Mouse (Mus musculus) T-cell, adult 2 months (primary cell): ENCODE data around the gene Trpv6.

Experiments used
- DNase-seq: peaks from one replicate; pipeline ENCODE4 v3.0.0; 2022; ENCODE audit warnings: low spot score

Trpv6 gene

DNA sequence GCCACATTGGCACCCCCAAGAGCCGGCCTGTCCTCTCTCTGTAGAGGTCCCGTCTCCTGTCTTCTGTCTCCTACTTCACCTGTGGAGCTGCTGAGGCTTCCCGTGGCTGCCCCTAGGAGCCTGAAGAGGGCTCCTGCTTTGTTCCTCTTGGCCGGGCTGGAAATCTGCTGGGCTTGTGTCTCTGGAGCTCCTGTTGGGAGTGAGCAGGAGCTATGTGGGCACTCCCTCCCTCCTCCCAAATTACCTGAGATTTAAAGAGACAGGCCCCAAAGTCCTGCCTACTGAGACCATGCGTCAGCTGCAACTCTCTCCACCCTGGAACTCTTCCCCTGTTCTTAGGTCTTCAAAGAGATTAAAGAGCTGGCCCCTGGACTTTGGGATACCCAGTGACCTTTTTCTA lies at the start of gene Trpv6:
Gene Trpv6, minus strand, starts transcription at position 228 of the 400 bp plus-strand sequence.
- DNase-seq: no peak

DNA sequence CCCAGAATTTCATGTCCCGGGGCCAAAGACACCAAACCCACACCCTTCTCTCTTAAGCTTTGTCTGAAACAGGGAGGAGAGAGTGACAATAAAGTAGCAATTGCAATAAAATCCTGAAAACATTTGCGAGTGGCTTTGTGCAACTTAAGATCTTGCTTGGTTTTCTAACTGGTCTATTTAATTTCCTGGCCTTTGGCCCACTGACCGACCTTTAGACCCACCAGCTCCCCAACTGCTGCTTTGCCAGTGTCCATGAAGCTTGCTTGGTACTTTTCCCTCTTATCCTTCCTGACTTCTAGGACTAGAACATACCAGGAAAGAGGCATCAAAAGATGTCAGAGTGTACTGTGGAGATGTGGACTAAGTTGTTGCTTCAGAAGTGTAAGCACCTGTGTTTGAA lies 49.4 kb upstream of the Trpv6 start:
- no peak for DNase-seq

- DNase-seq: no peak
Measured at GRCm38 (mm10) chr6:41684911-41685310, 48.7 kb upstream of the Trpv6 start.

- no peak for DNase-seq
Measured at GRCm38 (mm10) chr6:41684131-41684530, 47.9 kb upstream of the Trpv6 start, which contains the start of gene Llcfc1. Gene Llcfc1 (plus strand): TSS chr6:41684431.

- DNase-seq: no peak
Measured at GRCm38 (mm10) chr6:41681656-41682055, 45.5 kb upstream of the Trpv6 start.

- no peak for DNase-seq
Measured at GRCm38 (mm10) chr6:41680669-41681068, 44.5 kb upstream of the Trpv6 start, which contains the start of gene Trpv5. Gene Trpv5 (minus strand): TSS chr6:41680769.

DNA sequence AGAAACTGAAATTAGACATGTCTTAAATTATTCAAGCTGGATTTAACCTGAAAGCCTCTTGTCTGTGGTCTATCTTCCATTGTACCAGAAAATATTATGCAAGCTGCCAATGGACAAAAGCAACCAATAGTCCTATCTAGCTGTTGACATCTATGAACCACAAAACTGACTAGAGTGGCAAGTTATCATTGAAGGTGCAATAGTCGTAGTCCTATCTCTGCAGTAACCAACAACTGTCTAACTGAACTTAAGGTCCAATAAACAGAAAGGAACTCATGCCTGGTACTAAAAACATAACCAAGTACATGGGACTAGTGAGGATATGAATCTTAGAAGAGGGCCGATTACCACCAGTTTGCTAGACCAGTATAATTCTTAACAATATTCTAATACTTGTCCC lies 40.3 kb upstream of the Trpv6 start:
- no peak for DNase-seq

DNA sequence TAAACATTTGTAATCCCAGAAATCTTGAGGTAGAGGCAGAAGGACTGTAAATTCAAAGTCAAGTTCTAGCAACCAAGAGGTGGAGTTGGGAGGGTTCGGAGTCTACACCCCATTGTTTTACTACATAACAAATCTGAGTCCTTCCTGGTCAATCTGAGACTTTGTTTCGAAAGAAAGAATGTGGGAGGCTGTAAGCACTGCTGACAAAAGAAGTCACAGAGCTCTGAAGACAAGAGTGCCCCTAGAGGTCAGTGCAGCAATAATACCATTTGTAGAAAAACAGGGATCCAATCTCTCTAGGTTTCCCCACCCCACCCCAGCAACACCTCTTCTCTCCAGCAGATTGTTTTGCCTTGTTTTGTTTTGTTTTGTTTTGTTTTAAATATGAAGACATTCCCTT lies 26.1 kb upstream of the Trpv6 start:
- peak; percentile 24 for DNase-seq

DNA sequence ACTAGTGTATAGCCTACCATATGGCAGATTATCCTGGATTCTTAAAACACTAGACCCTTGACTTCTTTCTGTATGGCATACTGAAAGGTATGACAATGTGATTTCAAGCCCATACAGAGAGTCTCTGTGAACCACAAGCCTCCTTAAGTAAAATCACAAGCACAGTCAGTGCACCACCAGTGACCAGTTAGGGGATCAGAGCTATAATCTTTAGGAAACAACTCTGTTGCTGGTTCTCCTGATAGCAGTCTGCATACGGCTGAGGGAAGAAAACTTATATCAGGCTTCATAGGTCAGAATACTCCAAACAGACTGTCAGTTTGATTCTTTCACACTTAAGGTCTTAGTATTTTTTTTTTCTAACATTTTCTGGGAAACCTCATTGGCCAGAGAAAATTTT lies 22.3 kb upstream of the Trpv6 start:
- DNase-seq: no peak

DNA sequence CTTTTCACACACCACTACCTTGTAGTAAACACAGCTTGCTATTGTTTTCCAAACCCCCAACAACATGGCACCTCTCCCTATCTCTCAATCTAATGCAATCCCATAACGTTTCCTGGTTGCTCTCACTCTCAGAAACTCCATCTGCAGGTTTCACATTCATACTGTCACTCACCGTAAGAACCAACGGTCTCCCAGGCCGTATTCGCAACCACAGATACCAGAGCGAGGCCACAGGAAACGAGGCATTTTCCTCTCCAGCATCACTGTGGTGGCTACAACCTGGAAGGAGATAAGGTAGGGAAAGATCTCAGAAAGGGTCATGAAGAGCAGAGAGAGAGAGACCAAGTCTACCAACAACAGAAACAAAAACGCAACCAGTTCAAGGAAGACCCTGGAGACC lies 18.4 kb upstream of the Trpv6 start:
- no peak for DNase-seq

DNA sequence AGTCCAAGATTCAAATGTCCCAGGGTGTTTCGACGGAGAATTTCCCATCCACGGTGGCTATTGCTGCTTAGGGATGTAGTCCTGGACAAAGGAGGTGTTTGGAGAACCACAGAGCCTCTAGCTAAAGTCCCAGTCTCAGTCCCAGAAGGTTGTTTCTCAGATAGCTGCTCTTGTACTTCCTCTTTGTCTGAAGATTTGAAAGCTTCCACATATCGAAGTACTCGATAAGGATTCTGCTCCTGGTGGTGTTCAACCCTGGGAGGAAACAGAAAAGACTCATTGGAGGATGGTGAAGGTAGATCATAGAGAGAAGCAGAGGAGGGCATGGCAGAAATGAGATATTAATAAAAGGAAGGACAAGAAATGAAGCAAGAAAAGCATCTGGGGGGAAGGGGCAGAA lies 17.0 kb upstream of the Trpv6 start:
- DNase-seq: no peak

DNA sequence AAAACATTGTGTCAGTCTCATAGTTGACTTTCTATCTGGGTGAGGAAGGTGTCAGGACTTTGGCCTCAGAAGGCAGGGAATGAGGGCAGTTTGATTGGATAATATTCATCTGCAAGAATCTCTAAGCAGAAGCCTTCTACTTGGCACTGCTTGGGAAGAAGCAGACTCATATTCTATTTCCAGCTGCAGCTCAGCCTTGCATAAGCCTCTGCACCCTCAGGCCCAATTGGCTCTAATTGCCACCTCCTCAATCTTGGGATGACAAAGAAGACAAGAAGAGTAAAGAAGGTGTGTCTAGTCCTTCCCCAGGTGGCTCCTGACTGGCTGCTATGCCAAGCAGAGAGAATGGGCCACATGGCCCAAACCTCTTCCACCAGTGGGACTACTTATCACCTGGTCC lies 10.5 kb upstream of the Trpv6 start:
- no peak for DNase-seq

GRCm38 (mm10) chr6:41646220-41646619 lies 10.0 kb upstream of the Trpv6 start:
- no peak for DNase-seq

DNA sequence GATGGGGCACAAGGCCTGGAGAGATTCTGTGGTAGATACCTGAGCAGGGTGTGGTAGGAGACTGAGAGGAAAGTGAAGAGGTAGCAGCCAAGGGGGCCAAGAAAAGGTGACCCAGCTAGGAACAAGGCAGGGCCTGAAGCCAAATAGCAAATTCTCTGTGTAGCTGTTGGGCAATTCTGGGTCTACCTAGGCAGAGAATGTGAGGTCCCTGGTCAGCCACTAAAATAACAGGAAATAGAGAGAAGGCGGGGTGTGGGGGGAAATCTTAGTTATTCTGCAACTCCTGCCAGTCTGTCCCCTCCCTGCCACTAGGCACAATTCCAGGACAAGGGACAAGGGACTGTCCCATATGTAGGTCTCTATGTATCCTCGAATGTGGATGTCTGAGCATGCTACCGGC lies 7.0 kb upstream of the Trpv6 start:
- DNase-seq: no peak

GRCm38 (mm10) chr6:41642765-41643164 lies 6.6 kb upstream of the Trpv6 start:
- DNase-seq: no peak

DNA sequence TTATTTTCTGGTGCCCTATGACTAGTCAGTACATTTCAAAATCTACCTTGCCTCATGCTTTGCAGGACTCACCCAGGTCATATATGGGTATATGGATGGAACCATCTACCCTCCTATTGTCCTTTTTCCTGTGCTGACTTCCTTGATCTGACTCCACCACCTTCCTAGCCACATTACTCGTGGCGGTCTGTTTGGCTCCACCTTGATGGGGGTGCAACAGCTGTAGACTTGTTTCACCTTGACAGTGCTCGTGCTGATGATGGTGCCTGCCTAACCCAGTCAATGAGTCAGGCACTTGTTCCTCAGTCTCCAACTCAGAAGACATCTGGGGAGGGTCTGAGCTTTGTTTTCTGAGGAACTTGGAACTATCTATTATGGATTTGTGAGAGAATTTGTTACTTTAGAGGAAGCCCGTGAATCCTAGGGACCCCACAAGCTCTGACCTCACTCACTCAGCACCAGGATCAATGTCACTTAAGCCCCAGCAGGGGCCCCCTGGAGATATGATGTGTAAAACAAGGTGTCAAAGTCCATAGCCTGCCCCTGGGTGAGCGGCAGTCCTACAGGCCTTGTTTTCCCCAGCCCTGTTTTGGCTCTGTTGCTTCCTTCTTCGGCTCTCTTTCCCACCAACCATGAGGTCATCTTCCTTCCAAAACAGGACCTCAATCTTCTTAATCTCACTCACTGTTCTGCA lies 5.1 kb upstream of the Trpv6 start:
- DNase-seq: no peak

DNA sequence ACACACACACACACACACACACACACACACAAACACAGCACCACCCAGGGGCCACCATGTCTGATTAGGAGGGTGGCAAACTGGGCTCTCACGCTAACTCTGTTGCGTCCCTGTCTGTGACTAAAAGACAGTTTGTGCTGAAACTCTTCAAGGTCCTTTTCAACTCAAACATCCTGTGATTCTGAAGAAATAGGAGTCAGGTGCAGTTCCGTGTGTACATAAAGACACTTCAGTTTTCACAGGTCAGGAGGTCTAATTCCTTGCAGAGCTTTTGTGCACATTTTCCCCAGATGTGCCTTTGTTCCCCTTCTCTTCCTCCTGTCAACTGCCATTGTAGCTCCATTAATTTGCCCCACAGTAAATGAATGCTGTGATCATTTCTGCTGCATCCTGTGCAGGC lies 4.2 kb upstream of the Trpv6 start:
- no peak for DNase-seq

DNA sequence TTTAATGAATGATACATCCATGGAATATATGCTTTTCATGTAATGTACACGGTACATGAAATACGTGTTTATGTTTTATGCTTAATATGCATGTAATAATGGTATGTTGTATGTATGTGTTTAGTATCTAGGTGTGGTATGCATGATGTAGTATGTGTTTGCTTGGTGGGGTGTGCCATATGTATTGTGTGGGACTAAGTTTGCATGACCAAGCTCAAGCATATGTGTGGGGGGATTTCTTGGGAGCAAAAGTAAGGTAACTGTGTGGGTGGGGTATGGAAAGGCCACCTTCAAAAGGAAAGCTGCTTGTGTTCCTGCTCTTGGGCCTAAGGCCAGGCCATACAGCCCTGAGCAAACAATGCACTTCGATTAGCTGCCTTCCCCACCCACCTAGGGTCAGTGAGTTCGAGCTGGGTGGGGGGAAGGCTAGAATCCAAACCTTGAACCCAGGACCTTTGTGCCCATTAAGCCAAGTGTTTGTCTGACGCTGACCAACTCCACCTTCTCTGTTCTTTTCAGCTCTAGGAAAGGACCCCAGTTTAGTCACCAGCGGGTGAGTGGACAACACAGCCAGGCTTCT lies 1.8 kb upstream of the Trpv6 start:
- no peak for DNase-seq

- no peak for DNase-seq
Measured at GRCm38 (mm10) chr6:41637393-41637792, 1.2 kb upstream of the Trpv6 start.

DNA sequence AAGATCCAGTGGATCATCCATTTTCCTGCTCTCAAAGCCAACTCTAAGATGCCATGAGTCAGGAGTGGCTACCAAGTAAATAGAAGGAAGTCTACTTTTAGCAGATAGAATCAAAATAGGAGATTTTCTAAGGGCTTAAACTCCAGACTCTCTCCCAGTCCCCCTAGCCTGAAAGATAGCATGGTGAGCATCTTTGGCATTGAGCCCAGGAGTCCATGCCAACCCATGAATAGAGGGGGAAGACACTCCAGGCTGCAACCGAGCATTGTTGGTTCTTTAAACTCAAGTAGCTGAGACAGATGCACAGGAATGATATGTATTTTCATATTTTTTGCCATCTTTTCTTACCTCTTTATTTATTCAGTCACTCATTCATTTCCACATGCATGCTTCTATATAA lies 994 bp downstream of the Trpv6 start:
- no peak for DNase-seq

DNA sequence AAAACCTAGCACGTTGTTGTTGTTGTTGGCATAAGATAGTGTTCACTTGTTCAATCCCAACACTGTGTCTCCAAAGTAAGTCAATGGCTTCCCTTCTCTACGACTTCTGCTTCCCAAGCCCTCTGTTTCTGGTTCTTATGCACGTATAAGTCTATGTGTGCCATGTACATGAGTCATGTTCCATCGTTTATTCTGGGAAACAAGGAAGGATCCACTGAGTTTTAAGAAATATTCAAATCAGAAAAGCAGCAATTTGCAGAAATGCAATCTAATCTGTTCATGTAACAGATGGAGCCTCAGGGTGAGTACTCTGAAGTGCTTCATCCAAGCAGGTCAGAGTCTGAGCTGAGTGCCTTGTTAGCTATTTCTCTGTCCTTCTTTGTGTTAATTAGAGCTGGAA lies 4.7 kb downstream of the Trpv6 start:
- DNase-seq: no peak

- DNase-seq: no peak
Measured at GRCm38 (mm10) chr6:41630791-41631190, 5.4 kb downstream of the Trpv6 start.

DNA sequence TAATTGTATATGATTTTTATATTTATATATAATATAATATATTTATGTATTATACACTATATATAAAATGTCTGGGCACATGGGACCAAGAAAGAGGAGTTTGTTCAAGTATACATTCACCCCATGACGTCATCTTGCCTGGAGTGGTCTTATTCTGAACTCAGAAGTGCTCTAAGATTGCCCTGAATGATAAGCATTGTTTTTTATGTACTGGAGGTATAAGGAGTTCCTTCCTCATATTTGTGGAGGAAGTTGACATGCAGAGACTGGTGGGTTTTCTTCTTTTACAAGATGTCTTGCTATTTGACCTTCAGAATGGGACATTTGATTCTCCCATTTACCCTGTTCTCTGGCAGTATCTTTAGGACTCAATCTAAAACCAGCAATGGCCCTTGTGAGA lies 8.0 kb downstream of the Trpv6 start:
- no peak for DNase-seq

GRCm38 (mm10) chr6:41622661-41623060 lies 13.5 kb downstream of the Trpv6 start:
- DNase-seq: peak; percentile 49
